Mouse (Mus musculus) gastrocnemius, postnatal 36 days (tissue): ENCODE results near the gene Epha2. TPM values are rescaled to one million over a fixed set of nuclear protein-coding genes. Genes with fewer than 3 reads are reported as not detected.

Source experiments
- DNase-seq, 2 experiments: peaks; one replicate each; pipeline ENCODE4 v3.0.0; 2022
- intact Hi-C: fragments of 180-260 bp; cut with DNase I; formaldehyde crosslinking; loops from one replicate; pipeline ENCODE4 v1.15.1; 2025
- total RNA-seq, 2 experiments: library from RNA; stranded (reverse); gene quantifications; 2 replicates each; pipeline ENCODE4 v1.2.3; 2021

Epha2 gene
- total RNA-seq, 2 experiments from 2014 or later: 2.4 to 2.6 TPM

DNA sequence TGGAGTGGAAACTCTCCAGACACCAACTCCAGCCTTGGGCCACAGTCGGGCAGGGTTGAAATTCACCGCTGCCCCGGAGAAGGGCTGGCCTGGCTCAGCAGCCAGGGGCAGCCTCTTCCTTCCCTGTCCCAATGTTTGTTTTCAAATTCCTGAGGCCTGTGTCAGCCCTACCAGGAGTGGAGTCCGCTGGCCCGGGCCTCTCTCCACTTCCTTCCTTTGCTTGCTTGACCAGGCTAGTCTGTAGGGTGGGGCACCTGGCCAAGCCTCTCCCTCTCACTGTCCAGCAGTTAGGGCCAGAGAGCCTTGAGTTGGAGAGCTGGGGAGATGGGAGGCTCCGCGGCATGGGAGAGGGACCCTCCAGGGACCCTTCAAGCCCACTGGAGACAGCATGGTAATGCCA, 22.9 kb upstream of the Epha2 start:
- intact Hi-C loops: no loop called here
- DNase-seq: peak; percentile 73 to 87

DNA sequence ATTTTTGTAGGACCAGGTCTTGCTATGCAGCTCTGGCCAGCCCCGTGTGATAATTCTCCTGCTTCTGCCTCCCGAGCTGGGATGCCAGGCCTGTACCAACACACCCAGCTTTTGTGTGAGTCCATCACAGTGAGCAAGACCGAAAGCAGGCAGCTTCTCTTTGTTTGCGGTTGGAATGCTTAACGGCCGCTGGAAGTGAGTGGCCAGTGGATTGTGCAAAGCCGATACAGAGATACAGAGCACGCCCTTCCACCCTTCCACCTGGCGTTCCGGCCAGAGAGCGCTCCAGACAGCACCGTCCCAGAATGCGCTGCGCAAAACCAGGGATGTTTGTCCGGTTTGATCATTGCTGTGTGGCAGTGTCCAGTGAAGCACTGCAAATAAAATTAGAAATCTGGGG, 21.7 kb upstream of the Epha2 start:
- no peak for DNase-seq
- intact Hi-C loops: no loop called here

DNA sequence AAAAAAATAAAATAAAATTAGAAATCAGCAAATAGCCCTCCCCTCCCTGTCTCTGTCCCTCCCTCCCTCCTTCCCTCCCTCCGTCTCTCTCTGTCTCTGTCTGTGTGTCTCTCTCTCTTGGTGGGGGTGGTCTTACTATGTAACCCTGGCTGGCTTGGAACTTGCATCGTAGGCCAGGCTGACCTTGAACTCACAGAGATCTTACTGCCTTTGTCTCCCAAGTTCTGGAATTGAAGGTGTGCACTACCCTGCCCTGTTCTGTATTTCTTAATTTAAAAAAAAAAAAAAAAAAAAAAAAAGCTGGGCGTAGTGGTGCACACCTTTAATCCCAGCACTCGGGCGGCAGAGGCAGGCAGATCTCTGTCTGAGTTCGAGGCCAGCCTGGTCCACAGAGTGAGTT, 21.3 kb upstream of the Epha2 start:
- DNase-seq: no peak
- intact Hi-C loops: no loop called here

DNA sequence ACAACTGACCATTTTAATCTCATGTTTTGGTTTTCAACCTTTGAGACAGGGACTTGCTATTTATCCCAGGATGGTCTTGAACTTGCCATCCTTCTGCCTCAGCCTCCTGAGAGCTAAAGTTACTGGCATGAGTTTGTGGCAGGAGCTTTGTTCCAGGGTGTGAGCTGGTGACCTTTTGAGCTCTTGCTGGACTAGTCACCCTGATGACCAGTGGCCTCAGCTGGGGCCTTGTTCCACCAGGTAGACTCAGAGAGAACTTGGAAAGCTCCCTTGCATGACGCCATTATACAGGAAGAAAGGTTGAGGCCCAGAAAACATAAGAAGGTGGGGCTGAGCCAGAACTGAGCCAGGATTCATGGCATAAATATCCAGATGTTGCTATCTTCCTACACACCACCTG, 20.6 kb upstream of the Epha2 start:
- intact Hi-C loops: no loop called here
- DNase-seq: no peak

DNA sequence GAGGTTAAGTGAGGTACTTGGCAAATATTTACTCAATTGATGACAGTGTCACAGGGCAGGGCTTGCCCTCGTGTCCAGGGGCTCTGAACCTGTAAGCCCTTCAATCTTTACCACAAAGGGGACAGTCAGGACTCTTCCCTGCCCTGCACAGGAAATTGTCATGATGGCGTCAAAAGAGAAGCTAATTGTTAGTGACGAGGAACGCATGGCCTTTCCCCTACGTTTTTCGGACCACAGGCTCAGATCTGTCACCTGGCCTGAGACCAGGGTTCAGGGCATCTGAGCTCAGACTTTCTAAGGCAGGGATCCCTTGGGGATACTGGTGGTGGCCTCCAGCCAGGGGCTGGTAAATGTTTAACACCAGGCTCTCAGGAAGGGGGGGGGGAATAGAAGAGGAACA, 19.9 kb upstream of the Epha2 start:
- no peak for DNase-seq
- intact Hi-C loops: no loop called here

DNA sequence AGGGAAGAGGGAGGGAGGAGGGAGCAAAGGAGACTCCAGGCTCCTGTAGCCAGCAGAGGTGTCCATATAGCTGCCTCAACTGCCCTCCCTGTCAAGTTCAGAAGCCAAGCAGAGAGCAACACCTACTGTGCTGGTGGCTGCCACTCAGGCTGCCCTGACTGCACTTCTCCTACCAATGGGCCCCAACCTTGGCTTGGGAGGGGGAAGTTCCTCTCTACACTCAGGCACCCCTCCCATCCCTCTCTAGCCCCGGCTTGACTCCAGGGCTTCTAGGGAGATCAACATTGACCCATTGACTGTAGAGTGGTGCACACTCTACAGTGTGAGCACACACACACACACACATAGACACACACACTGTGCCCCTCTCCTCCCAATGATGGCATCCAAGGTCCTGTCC, 19.5 kb upstream of the Epha2 start:
- intact Hi-C loops: no loop called here
- no peak for DNase-seq

DNA sequence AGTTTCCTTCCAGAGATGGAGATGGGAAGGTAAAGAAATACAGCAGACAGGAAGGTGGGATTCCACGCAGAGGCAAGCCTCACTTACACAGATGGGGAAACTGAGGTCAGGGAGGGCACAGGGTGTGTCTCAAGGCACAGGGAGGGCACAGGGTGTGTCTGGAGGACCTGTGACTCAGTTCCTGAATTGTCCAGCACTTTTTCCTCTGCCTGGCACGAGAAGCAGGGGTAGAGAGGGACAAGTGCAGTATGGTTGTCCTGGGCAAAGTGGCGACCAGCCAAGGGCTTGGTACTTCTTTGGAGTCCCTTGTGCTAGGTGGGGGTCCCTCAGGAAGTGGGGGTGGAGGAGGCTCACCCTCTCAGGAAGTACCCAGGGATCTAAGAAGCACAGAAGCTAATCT, 19.0 kb upstream of the Epha2 start:
- DNase-seq: no peak
- intact Hi-C loops: no loop called here

DNA sequence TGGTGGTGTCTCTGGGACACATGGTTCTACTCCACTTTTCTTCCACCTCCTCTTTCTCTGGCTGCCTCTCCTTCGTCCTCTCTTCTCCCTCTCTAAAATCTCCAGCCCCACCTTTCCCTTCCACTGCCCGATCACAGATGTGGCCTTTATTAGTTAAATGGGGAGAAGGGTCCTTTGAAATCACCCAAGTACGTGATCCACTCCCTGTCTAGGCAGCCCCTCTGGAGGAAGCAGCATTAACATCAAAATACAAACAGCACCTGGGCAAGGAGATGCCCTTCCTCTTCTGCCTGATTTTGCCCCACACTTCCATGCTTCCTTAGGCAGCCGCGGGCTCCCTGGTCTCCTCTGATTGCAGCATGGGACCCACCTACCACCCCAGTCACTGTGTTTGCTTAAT, 18.4 kb upstream of the Epha2 start:
- intact Hi-C loops: no loop called here
- DNase-seq: no peak

DNA sequence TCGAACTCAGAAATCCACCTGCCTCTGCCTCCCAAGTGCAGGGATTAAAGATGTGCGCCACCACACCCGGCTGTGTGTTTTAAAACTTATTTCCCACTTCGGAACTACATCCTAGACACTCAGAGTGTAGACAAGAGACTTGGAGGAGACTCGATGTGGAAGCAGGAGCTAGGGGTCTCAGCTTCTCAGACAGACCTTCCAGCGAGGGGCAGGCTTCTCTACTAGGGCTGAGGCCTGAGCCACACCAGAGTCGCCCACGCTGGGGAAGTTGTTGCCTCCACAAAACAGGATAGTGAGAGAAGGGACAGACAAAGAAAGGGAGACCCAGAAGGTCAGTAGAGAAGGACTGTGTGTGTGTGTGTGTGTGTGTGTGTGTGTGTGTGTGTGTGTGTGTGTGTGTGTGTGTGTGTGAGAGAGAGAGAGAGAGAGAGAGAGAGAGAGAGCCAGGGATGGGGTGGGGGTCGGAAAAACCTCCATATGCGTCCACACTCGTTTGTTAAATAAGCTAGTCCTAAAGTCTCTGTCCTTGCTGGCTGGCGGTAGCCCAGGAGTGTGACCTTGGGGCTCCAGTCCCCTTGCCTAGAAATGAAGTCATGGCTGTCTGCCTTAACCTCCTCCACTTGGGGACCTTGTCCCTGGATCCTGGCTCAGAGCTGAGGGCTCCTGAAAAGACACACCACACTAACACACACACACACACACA, 17.7 kb upstream of the Epha2 start:
- DNase-seq: no peak
- intact Hi-C loops: no loop called here

DNA sequence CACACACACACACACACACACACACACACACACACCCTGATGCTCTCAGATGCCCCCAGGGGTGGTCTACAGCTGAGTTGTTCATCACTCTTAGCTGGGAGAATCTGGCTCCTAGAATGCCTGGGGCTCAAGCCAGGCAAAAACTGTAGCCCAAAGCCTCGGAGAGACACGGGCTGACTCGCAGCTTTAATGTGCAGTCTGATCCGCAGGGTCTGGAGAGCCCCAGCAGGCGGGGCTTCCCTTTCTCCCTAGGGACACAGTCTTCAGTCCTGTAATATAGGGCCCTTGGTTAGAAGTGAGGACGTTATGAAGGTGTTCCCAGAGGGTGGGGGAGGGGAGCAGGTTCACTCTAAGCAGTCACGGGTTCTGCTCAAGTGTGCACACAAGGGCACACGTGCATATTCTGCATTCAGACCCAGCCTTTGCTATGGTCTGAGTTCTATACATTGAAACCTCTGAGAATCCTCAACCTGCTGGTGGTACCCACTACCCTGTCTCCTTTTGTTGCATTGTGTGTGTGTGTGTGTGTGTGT, 17.1 kb upstream of the Epha2 start:
- no peak for DNase-seq
- intact Hi-C loops: no loop called here

DNA sequence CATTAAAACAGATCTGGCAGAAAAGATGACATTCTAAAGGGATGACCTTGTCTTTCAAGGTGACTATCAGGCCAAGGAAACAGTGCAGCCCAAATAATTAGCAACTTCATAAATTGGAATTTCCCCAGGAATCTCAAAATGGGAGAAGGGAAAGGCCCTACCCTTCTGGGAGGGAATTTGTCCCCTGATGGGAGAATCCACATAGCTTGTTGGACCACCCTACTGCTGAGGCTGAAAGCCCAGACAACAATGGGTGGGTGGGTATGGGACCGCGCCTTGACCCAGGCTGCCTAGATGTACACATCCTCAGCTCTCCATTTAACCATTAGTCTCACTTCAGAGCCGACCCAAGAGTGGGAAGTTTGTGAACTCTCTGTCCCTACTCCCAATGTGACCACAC, 16.6 kb upstream of the Epha2 start:
- intact Hi-C loops: no loop called here

DNA sequence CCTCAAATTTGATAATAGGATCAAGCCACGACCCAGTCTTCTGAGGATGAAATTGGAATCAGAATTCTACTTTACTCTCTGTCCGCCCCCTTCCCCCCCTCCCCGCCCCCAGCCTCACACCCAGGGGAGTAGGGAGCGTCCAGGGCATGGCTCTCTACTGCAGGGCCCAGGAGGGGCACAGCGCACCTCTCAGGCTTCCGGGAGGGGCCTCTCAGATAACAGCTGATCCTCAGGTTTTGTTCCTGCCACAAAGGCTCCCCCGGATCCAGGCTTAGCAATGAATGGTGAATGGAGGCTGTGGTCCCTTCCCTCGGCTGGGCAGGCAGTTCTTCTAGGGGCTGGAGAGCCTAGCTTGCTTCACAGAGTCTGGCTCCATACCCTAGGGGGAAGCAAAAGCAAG, 15.9 kb upstream of the Epha2 start:
- no peak for DNase-seq
- intact Hi-C loops: no loop called here

More for the DNA sequence above, 16.6 kb upstream of the Epha2 start:
- DNase-seq: no peak

DNA sequence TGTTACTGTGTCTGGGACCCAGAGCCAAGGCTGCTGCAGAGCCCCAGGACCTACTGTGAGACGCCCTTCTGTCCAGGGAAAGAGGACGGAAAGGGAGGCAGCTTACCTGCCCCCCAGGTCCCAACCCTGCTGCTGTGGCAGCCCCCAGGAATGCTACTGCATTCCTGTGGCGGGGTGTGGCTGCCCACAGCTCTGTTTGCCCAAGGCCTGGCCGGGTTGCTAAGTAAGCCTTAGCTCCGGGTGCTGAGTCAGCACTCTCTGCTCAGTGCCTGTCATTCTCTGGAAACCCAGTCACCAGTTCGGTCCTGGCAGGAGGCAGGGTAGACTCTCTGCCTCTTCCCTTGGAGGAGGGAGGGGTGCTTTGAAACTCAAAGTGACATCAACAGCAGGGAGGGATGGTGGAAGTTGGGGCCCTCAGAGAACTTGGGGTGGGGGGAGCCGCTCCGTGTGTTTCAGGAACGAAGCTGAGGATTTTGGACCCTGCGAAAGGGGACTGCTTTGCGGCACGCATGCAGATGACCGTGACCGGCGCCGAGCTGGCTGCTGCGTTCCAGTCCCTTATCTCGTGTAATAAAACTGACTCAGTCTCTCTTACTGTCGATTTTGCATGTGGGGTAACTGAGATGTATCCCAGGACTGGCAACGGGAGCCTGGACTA, 14.1 kb upstream of the Epha2 start:
- intact Hi-C loops: no loop called here
- DNase-seq: peak in 1 of 2 experiments; percentile 2

DNA sequence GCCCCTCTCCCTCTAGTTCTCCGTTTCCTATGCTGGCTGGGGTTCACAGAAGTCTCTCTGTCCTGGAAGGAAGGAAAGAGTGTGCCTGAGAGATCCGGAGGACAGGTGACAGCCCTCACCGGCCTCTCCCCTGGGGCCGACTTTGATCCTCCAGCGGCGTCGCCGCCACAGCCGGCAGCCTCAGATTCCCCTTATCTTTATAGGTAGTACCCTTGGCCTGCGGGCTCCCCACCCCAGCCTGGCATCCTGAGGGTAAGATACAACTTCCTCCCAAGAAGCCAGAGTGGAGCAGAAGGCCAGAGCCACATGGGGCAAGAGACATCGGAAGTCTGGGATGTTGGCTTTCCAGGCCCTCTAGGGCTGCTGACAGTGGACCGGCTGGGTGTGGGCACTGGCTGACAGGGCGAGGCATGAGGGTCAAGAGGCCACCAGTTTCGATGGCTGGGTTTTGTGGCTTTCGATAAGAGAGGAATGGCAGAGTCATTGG, 13.5 kb upstream of the Epha2 start:
- intact Hi-C loops: no loop called here
- no peak for DNase-seq

DNA sequence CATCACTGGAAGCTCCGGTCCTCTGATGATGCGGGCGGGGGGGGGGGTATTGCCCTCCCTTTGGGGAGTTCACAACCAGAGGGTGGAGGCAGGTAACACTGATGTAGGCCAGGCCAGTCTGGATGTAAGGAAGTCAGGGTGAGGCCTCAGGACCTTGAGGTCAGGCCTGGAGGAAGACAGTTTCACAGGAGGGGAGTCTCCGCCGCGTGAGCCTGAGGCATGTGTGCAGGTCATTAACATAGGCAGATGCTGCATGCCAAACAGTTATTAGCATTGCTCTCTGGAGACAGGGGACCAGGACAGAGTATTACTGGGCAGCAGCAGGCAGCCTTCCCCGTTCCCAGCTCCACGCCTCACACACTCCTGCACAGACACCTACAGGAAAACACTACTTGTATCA, 12.9 kb upstream of the Epha2 start:
- intact Hi-C loops: no loop called here
- no peak for DNase-seq

DNA sequence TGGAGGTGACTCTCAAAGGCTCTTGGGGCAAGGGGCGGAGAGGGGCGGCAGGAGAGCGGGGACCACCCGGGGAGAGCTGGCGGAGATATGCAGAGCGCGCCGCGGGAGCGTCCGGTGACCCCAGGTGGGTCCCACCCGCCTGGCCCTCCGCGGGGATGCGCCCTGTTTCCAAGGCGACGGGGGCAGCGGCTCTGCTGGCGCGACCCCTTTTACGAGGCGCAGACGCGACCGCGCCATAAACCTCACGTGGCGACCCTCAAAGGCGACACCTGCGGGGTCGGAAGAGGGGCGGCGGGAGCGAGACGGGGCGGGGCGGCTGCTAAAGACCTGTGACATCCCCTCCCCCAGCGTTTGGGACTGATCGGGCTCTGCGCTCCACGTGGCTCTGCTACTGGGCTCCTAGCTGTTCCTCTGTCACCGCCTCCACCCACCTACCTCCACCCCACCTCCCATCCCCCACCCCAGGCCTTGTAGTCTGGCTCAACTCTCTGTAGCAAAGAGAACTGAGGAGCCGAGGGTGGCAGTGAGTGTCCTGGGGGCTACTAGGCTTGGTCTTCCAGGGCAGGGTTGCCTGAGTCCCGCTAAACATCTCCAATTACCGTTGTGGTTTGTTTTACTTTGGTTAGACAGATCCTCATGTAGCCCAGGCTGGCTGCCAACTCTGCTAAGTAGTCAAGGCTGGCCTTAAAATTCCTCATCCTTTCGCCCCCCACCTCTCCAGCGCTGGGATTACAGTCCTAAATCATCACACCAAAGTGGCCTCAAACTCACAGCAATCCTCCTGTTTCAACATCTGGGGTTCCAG, 9.3 kb upstream of the Epha2 start:
- intact Hi-C loops: no loop called here
- no peak for DNase-seq

DNA sequence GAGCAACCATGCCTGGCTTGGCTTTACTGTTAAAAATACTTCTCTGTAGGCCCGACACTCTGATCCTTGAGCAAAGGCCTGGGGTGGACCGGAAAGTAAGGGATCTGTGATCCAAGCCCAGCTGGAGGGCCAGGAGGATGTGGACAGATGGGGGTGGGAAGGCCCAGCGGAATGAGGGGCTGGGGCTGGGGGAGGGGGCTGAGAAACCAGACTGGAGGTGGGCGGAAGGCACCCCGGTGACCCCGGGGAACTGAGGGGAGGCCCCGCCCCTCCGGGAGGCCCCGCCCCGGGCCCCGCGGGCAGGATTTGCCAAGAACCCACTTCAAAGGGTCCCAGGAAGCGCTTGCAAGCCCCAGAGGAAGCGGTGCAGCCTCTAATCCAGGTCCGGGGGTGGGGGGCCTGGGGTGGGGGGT, 5.3 kb upstream of the Epha2 start:
- no peak for DNase-seq
- intact Hi-C loops: no loop called here

DNA sequence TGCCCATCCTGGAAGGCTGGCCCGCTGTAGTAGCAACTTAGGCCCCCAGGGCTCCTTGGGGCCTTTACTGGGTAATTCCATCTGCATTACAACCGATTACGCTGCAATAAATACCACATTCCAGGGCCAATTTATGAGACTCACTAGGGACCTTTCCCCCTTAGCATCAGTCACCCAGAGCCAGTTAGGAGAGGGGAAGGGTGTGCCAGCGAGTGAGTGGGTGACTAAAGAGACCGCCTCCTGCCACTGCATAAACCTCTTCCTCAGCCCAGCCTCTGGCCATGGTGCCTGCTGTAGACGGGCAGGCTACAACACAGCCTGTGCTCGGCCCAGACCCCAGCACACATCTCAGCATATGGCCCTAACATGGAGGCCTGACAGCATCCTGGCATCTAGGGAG, 3.1 kb upstream of the Epha2 start:
- no peak for DNase-seq
- intact Hi-C loops: no loop called here

DNA sequence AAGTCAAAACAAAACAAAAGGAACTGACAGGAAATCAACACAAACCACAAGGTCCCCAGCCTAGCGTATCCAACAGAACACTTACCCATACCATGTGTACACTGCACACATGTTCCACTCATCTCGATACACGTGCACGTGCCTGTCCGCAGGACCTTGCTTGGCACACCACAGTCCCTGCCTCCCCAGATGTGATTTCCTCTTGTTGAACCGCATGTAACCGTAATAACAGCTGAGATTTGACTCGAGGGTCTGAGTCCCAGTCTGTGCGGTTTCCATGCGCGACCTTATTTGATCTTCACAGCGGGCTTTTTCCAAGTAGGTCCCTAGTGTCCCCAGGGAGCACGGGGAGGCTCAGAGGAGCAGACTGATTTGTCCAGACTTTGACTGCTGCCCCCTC, 1.7 kb upstream of the Epha2 start:
- intact Hi-C loops: no loop called here
- DNase-seq: no peak

DNA sequence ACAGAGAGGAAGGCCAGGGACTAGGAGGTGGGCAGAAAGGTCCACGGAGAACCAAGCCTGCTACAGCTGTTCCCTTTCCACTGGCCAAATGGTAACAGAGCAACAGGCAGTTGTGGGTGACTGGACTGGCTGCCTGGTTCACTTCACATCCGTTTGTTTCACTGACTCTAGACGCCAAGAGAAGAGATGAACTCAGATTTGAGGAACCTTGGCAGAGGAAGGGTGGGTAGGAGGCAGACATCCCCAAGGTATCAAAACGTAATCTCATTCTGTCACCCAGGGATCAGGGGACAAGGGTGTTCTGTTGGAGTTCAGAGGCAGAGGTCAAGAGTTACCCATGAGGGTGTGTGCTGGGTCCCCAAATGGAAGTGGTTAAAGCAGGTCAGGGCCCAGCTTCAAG, 844 bp upstream of the Epha2 start:
- intact Hi-C loops: no loop called here
- DNase-seq: no peak
